Mouse (Mus musculus) kidney, postnatal 0 days (tissue): ENCODE data around the gene Nagk. TPM values are rescaled to one million over a fixed set of nuclear protein-coding genes. Genes with fewer than 3 reads are reported as not detected.
"Not testable (repeated sequence)": the region's sequence is repeated elsewhere in the genome, so short reads cannot be mapped to it uniquely, and the experiment has no call there.

Source experiments
- ATAC-seq: fragments of 200-750 bp; cut with Nextera tagmentation; replicated peaks from 2 replicates; pipeline ENCODE4 v1.8.0; 2017; ENCODE audit warnings: low read depth, moderate number of reproducible peaks, moderate TSS enrichment, moderate library complexity; ENCODE audit not compliant: low FRiP score
- DNase-seq: peaks from one replicate; pipeline ENCODE4 v3.0.0-alpha.2; 2016; ENCODE audit warnings: low spot score
- H3K27ac ChIP-seq: fragments of 300-500 bp; sonication (generic); 2 replicates; pipeline ENCODE4 v1.5.1; 2014; ENCODE audit warnings: mild to moderate bottlenecking
- H3K27me3 ChIP-seq: fragments of 300-500 bp; sonication (generic); 2 replicates; pipeline ENCODE4 v1.6.1; 2014; ENCODE audit warnings: low read length, mixed read lengths; ENCODE audit not compliant: insufficient read depth
- H3K36me3 ChIP-seq: fragments of 300-500 bp; sonication (generic); 2 replicates; pipeline ENCODE4 v1.6.1; 2014; ENCODE audit warnings: low read length, mixed read lengths; ENCODE audit not compliant: insufficient read depth
- H3K4me1 ChIP-seq: fragments of 300-500 bp; sonication (generic); replicated peaks from 2 replicates; pipeline ENCODE4 v1.6.1; 2014; ENCODE audit warnings: antibody characterized with exemption, low read length, mixed read lengths; ENCODE audit not compliant: insufficient read depth
- H3K4me2 ChIP-seq: fragments of 300-500 bp; sonication (generic); 2 replicates; pipeline ENCODE4 v1.6.1; 2014; ENCODE audit warnings: mild to moderate bottlenecking, low read length, moderate library complexity, mixed read lengths
- H3K4me3 ChIP-seq: fragments of 300-500 bp; sonication (generic); replicated peaks from 2 replicates; pipeline ENCODE4 v1.5.1; 2014; ENCODE audit warnings: low read depth, low read length
- H3K9ac ChIP-seq: fragments of 300-500 bp; sonication (generic); 2 replicates; pipeline ENCODE4 v1.6.1; 2014; ENCODE audit warnings: low read depth, low read length
- H3K9me3 ChIP-seq: fragments of 300-500 bp; sonication (generic); replicated peaks from 2 replicates; pipeline ENCODE4 v1.6.1; 2016; ENCODE audit warnings: low read length, inconsistent platforms, mixed read lengths
- CTCF ChIP-seq: IDR thresholded peaks from 2 replicates; pipeline ENCODE4 v1.5.1; 2016; ENCODE audit warnings: antibody characterized with exemption, low read depth, mild to moderate bottlenecking, moderate library complexity
- WGBS: fragments of 180-500 bp; shearing (Covaris S2); extraction: QIAGEN DNeasy Blood & Tissue Kit; methylation state at CpG from one replicate; pipeline ENCODE4 v1.1.7; 2014; 5-methylcytosine and 5-hydroxymethylcytosine counted together
- polyA plus RNA-seq: library from polyadenylated mRNA; unstranded; fragments of >200 nt; fragmentation: Nextera tagmentation; extraction: Ambion mirVana; gene quantifications from 2 replicates; pipeline ENCODE4 v1.2.1, GENCODE M21; 2015

Gene Nagk
- polyA plus RNA-seq, 1 experiment from 2014 or later: 56.8 TPM

DNA sequence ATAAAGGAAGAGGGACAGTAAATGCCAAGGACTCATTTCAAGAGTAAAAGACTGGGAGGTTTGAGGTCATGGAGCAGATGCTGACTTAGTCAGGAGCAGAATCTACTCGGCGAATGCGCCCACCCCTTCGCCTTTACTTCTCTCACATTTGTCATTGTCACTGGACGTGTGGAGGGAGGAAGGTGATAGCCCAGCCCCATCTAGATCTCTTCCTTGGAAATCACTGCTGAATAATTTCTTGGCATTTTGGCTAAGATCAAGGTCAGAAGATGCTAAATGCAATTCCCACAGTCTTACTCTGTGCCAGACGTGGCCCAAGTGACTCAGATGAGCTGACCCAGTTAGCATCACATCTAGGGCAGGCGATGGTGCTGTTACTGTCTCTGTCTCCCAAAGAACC, 16.5 kb upstream of the Nagk start:
- H3K27ac ChIP-seq: no peak overlapping the region
- no peak for TF ChIP-seq CTCF
- no peak for DNase-seq
- no peak overlapping the region for H3K9ac ChIP-seq
- H3K9me3 ChIP-seq: no peaks in the 10 kb centered on the region
- no peaks in the 10 kb centered on the region for H3K36me3 ChIP-seq
- H3K4me2 ChIP-seq: no peak overlapping the region
- 78% methylated on average over 7 of the region's 7 CpGs for WGBS
- H3K4me1 ChIP-seq: peaks cover 3% of the 10 kb centered on the region; the same call in 1 of the 2 replicates
- H3K4me3 ChIP-seq: no peak overlapping the region
- no peak for ATAC-seq
- no peaks in the 10 kb centered on the region for H3K27me3 ChIP-seq

- H3K4me2 ChIP-seq: no peak overlapping the region
- H3K9ac ChIP-seq: no peak overlapping the region
- TF ChIP-seq CTCF: peak; percentile 87
- no peaks in the 10 kb centered on the region for H3K9me3 ChIP-seq
- 8% methylated on average over 5 of the region's 5 CpGs for WGBS
- H3K27me3 ChIP-seq: no peaks in the 10 kb centered on the region
- DNase-seq: peak; percentile 78
- ATAC-seq: no peak
- H3K36me3 ChIP-seq: no peaks in the 10 kb centered on the region
- peaks cover 2% of the 10 kb centered on the region; the same call in 1 of the 2 replicates for H3K4me1 ChIP-seq
- H3K4me3 ChIP-seq: no peak overlapping the region
- no peak overlapping the region for H3K27ac ChIP-seq
These were observed 15.8 kb upstream of the Nagk start for GRCm38 (mm10) chr6:83779026-83779425.

GRCm38 (mm10) chr6:83786426-83786825, 8.4 kb upstream of the Nagk start:
- Histone ChIP-seq H3K4me1 (no peaks in the 10 kb centered on the region), H3K9ac (no peak overlapping the region), H3K4me2 (no peak overlapping the region), H3K27ac (no peak overlapping the region), H3K4me3 (no peak overlapping the region), H3K9me3 (no peaks in the 10 kb centered on the region), H3K27me3 (no peaks in the 10 kb centered on the region), H3K36me3 (no peaks in the 10 kb centered on the region)
- ATAC-seq (no peak), DNase-seq (no peak)
- WGBS: 69% methylated on average over 3 of the region's 3 CpGs
- no peak for TF ChIP-seq CTCF

- DNase-seq (peak; percentile 22), ATAC-seq (peak; percentile 61)
- Histone ChIP-seq H3K27ac (no peak overlapping the region), H3K9ac (no peak overlapping the region), H3K4me2 (no peak overlapping the region), H3K9me3 (no peaks in the 10 kb centered on the region), H3K4me3 (no peak overlapping the region), H3K4me1 (no peaks in the 10 kb centered on the region), H3K36me3 (no peaks in the 10 kb centered on the region), H3K27me3 (no peaks in the 10 kb centered on the region)
- WGBS: 39% methylated on average over 7 of the region's 7 CpGs
- no peak for TF ChIP-seq CTCF
These were observed 6.2 kb upstream of the Nagk start for GRCm38 (mm10) chr6:83788554-83788953.

DNA sequence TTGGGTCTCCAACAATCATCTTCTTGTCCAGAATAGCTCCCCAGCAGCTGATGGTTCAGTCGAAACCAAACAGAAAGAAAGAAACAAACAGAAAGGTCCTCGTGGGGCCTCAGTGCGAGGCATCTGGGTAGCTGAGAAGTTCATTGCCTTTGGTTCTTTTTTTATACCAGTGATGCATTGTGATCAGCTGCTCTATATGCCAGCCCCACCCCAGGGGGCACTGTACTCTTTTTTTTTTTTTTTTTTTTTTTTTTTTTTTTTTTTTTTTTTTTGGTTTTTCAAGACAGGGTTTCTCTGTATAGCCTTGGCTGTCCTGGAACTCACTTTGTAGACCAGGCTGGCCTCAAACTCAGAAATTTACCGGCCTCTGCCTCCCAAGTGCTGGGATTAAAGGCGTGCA, 4.2 kb upstream of the Nagk start:
- 87% methylated on average over 5 of the region's 5 CpGs for WGBS
- not testable (repeated sequence) for H3K36me3 ChIP-seq, H3K27me3 ChIP-seq, H3K4me2 ChIP-seq, H3K9me3 ChIP-seq, H3K27ac ChIP-seq, H3K4me1 ChIP-seq, H3K9ac ChIP-seq, H3K4me3 ChIP-seq, DNase-seq, ATAC-seq

GRCm38 (mm10) chr6:83791251-83791890, 3.4 kb upstream of the Nagk start:
- TF ChIP-seq CTCF: no peak
- 67% methylated on average over 4 of the region's 4 CpGs for WGBS
- Histone ChIP-seq H3K4me1 (peaks cover 6% of the 10 kb centered on the region; the same call in 1 of the 2 replicates), H3K27me3 (no peaks in the 10 kb centered on the region), H3K4me2 (no peak overlapping the region), H3K27ac (no peak overlapping the region), H3K36me3 (no peaks in the 10 kb centered on the region), H3K9me3 (no peaks in the 10 kb centered on the region), H3K9ac (no peak overlapping the region), H3K4me3 (no peak overlapping the region)
- ATAC-seq (no peak), DNase-seq (no peak)

DNA sequence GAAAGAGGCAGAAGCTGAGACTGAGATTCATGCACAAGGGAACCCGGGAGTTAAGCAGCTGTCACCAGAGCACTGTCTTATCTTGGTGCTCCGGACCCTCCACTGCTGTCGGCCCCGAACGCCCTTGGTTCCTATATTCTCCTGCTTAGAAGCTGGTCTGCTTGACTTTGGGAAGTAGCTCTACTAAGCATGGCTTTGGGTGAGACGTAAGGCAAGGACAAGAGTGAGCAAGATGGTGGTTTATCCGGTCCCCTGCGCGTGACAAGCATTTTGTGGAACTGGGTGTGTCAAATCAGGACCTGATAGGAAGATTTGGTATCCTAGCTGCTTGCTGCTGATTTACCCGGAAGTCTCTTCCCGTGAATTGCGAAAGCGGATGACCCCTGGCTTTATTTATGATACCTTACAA, 714 bp downstream of the Nagk start:
- H3K4me3 ChIP-seq: peak overlapping the region; percentile 78
- DNase-seq (peak; percentile 44), ATAC-seq (peak; percentile 14; the same call in 1 of the 2 replicates)
- H3K9ac ChIP-seq: peak overlapping the region; percentile 82
- peak overlapping the region; percentile 92 for H3K27ac ChIP-seq
- no peaks in the 10 kb centered on the region for H3K9me3 ChIP-seq
- H3K27me3 ChIP-seq: no peaks in the 10 kb centered on the region
- no peak for TF ChIP-seq CTCF
- H3K36me3 ChIP-seq: peaks cover 12% of the 10 kb centered on the region
- peaks cover 8% of the 10 kb centered on the region; the same call in 1 of the 2 replicates for H3K4me1 ChIP-seq
- peak overlapping the region; percentile 94 for H3K4me2 ChIP-seq
- WGBS: 5% methylated on average over 13 of the region's 13 CpGs
